Mouse (Mus musculus): ENCODE results near the gene Gm21293. TPM values are rescaled to one million over a fixed set of nuclear protein-coding genes. Genes with fewer than 3 reads are reported as not detected.
"Not testable (repeated sequence)": the region's sequence is repeated elsewhere in the genome, so short reads cannot be mapped to it uniquely, and the experiment has no call there.

Gene Gm21293
- polyA plus RNA-seq (2016; fragmentation: Nextera tagmentation; extraction: Ambion mirVana): not detected in 2 replicates

DNA sequence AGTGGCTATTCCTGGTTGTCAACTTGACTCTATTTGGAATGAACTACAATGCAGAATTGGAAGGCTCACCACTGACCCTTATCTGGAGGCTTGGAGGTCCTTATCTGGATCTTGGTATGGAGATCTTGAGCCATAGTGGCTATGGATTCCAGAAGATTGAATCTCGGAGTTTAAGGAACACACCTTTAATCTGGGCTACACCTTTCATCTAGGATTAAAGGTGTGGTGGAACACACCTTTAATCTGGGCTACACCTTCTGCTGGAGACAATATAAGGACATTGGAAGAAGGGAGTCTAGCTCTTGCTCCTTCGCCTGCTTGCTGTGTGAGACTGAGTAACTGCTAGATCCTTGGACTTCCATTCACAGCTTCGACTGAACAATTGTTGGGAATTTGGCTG lies at the start of gene Gm21293:
TSS of gene Gm21293 (plus strand) at position 301 of the 400 bp plus-strand sequence.
- not testable (repeated sequence) for H3K4me3 ChIP-seq; H3K36me3 ChIP-seq (replicated peaks); H3K27ac ChIP-seq; H3K27me3 ChIP-seq (ENCODE audit: poor library complexity, severe bottlenecking); H3K9me3 ChIP-seq; DNase-seq (ENCODE audit: extremely low spot score, low spot score); H3K4me1 ChIP-seq
- no CpG with 5 or more reads among the region's 3 CpGs for WGBS

DNA sequence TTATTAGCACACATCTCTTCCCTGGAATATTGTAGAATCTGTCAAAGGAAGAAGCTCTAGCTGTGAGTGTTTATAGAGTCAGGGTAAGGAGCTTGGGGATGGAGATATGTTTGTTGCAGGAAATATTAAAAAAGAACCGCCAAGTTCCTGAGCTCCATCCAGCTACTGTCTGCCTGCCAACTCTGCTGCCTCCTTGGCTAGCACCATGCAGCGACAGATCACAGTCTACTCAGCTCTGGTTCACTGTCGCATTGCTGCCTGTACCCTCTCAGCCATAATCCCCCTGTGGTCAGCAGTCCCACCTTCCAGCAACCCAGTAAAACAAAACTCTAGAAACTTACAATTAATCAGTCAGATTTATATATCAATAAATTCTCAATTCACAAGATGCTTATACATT lies 32.7 kb upstream of the Gm21293 start:
- Histone ChIP-seq H3K4me3 (no peak overlapping the region), H3K27me3 (ENCODE audit: poor library complexity, severe bottlenecking) (no peaks in the 10 kb centered on the region), H3K9me3 (no peaks in the 10 kb centered on the region), H3K36me3 (replicated peaks) (no peaks in the 10 kb centered on the region), H3K4me1 (no peaks in the 10 kb centered on the region), H3K27ac (no peak overlapping the region)
- DNase-seq (ENCODE audit: extremely low spot score, low spot score): no peak
- WGBS: 86% methylated on average over 3 of the region's 3 CpGs

DNA sequence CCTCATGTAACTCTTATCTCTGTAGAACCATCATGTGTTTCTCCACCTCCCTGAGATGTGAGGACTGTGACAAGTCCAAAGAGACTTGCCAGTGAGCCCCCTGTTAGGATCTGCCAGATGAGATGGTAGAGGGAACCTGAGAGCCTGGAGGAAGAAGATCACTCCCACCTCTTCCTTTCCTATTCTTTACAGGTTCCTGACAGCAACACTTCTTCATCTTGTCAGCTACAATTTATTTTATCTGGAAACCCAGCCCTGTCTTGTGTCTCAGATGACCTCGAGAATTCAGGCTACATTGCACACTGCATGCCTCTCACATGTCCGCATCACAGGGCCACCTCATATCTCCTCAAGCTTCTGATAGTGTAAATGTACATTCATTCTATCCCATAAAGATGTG lies 24.5 kb upstream of the Gm21293 start:
- no peaks in the 10 kb centered on the region for H3K27me3 ChIP-seq (ENCODE audit: poor library complexity, severe bottlenecking)
- no peaks in the 10 kb centered on the region for H3K36me3 ChIP-seq (replicated peaks)
- no peaks in the 10 kb centered on the region for H3K9me3 ChIP-seq
- no peaks in the 10 kb centered on the region for H3K4me1 ChIP-seq
- no peak for DNase-seq (ENCODE audit: extremely low spot score, low spot score)
- no peak overlapping the region for H3K4me3 ChIP-seq
- H3K27ac ChIP-seq: no peak overlapping the region
- 85% methylated on average over 2 of the region's 2 CpGs for WGBS

DNA sequence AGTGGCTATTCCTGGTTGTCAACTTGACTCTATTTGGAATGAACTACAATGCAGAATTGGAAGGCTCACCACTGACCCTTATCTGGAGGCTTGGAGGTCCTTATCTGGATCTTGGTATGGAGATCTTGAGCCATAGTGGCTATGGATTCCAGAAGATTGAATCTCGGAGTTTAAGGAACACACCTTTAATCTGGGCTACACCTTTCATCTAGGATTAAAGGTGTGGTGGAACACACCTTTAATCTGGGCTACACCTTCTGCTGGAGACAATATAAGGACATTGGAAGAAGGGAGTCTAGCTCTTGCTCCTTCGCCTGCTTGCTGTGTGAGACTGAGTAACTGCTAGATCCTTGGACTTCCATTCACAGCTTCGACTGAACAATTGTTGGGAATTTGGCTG lies 8.4 kb downstream of the Gm21293 start, which contains the start of gene Gm6763:
TSS of gene Gm6763 (plus strand) at position 301 of the 400 bp plus-strand sequence.
- not testable (repeated sequence) for H3K27me3 ChIP-seq (ENCODE audit: poor library complexity, severe bottlenecking); H3K4me1 ChIP-seq; DNase-seq (ENCODE audit: extremely low spot score, low spot score); H3K4me3 ChIP-seq; H3K36me3 ChIP-seq (replicated peaks); H3K9me3 ChIP-seq; H3K27ac ChIP-seq
- WGBS: no CpG with 5 or more reads among the region's 3 CpGs

DNA sequence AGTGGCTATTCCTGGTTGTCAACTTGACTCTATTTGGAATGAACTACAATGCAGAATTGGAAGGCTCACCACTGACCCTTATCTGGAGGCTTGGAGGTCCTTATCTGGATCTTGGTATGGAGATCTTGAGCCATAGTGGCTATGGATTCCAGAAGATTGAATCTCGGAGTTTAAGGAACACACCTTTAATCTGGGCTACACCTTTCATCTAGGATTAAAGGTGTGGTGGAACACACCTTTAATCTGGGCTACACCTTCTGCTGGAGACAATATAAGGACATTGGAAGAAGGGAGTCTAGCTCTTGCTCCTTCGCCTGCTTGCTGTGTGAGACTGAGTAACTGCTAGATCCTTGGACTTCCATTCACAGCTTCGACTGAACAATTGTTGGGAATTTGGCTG lies 16.9 kb downstream of the Gm21293 start, which contains the start of gene Gm8764:
TSS of gene Gm8764 (plus strand) at position 301 of the 400 bp plus-strand sequence.
- not testable (repeated sequence) for H3K4me1 ChIP-seq; H3K36me3 ChIP-seq (replicated peaks); H3K27me3 ChIP-seq (ENCODE audit: poor library complexity, severe bottlenecking); H3K4me3 ChIP-seq; H3K27ac ChIP-seq; H3K9me3 ChIP-seq; DNase-seq (ENCODE audit: extremely low spot score, low spot score)
- no CpG with 5 or more reads among the region's 3 CpGs for WGBS

DNA sequence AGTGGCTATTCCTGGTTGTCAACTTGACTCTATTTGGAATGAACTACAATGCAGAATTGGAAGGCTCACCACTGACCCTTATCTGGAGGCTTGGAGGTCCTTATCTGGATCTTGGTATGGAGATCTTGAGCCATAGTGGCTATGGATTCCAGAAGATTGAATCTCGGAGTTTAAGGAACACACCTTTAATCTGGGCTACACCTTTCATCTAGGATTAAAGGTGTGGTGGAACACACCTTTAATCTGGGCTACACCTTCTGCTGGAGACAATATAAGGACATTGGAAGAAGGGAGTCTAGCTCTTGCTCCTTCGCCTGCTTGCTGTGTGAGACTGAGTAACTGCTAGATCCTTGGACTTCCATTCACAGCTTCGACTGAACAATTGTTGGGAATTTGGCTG lies 25.4 kb downstream of the Gm21293 start, which contains the start of gene Gm21304:
TSS of gene Gm21304 (plus strand) at position 301 of the 400 bp plus-strand sequence.
- not testable (repeated sequence) for H3K27me3 ChIP-seq (ENCODE audit: poor library complexity, severe bottlenecking); H3K27ac ChIP-seq; DNase-seq (ENCODE audit: extremely low spot score, low spot score); H3K4me1 ChIP-seq; H3K36me3 ChIP-seq (replicated peaks); H3K4me3 ChIP-seq; H3K9me3 ChIP-seq
- WGBS: no CpG with 5 or more reads among the region's 3 CpGs

DNA sequence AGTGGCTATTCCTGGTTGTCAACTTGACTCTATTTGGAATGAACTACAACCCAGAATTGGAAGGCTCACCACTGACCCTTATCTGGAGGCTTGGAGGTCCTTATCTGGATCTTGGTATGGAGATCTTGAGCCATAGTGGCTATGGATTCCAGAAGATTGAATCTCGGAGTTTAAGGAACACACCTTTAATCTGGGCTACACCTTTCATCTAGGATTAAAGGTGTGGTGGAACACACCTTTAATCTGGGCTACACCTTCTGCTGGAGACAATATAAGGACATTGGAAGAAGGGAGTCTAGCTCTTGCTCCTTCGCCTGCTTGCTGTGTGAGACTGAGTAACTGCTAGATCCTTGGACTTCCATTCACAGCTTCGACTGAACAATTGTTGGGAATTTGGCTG lies 33.9 kb downstream of the Gm21293 start, which contains the start of gene Gm21312:
TSS of gene Gm21312 (plus strand) at position 301 of the 400 bp plus-strand sequence.
- not testable (repeated sequence) for H3K4me1 ChIP-seq
- no CpG with 5 or more reads among the region's 3 CpGs for WGBS

DNA sequence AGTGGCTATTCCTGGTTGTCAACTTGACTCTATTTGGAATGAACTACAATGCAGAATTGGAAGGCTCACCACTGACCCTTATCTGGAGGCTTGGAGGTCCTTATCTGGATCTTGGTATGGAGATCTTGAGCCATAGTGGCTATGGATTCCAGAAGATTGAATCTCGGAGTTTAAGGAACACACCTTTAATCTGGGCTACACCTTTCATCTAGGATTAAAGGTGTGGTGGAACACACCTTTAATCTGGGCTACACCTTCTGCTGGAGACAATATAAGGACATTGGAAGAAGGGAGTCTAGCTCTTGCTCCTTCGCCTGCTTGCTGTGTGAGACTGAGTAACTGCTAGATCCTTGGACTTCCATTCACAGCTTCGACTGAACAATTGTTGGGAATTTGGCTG lies 42.4 kb downstream of the Gm21293 start, which contains the start of gene Gm20765:
TSS of gene Gm20765 (plus strand) at position 301 of the 400 bp plus-strand sequence.
- not testable (repeated sequence) for H3K9me3 ChIP-seq; H3K36me3 ChIP-seq (replicated peaks); H3K4me1 ChIP-seq; H3K27ac ChIP-seq; H3K27me3 ChIP-seq (ENCODE audit: poor library complexity, severe bottlenecking); DNase-seq (ENCODE audit: extremely low spot score, low spot score); H3K4me3 ChIP-seq
- WGBS: no CpG with 5 or more reads among the region's 3 CpGs

More for the DNA sequence above, 33.9 kb downstream of the Gm21293 start, which contains the start of gene Gm21312:
- H3K9me3 ChIP-seq; DNase-seq (ENCODE audit: extremely low spot score, low spot score); H3K4me3 ChIP-seq; H3K27ac ChIP-seq; H3K36me3 ChIP-seq (replicated peaks); H3K27me3 ChIP-seq (ENCODE audit: poor library complexity, severe bottlenecking): not testable (repeated sequence)

DNA sequence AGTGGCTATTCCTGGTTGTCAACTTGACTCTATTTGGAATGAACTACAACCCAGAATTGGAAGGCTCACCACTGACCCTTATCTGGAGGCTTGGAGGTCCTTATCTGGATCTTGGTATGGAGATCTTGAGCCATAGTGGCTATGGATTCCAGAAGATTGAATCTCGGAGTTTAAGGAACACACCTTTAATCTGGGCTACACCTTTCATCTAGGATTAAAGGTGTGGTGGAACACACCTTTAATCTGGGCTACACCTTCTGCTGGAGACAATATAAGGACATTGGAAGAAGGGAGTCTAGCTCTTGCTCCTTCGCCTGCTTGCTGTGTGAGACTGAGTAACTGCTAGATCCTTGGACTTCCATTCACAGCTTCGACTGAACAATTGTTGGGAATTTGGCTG lies 51.0 kb downstream of the Gm21293 start, which contains the start of gene Gm4340:
TSS of gene Gm4340 (plus strand) at position 301 of the 400 bp plus-strand sequence.
- H3K36me3 ChIP-seq (replicated peaks); H3K4me3 ChIP-seq; H3K9me3 ChIP-seq; H3K27me3 ChIP-seq (ENCODE audit: poor library complexity, severe bottlenecking); DNase-seq (ENCODE audit: extremely low spot score, low spot score); H3K27ac ChIP-seq; H3K4me1 ChIP-seq: not testable (repeated sequence)
- WGBS: no CpG with 5 or more reads among the region's 3 CpGs

Other genes starting within 250 kb of the Gm21293 start
- not detected in 2 replicates for gene Gm6763, start 8.5 kb downstream of the Gm21293 start, polyA plus RNA-seq (2016; fragmentation: Nextera tagmentation; extraction: Ambion mirVana)
- gene Gm8764, start 17.0 kb downstream of the Gm21293 start, polyA plus RNA-seq (2016; fragmentation: Nextera tagmentation; extraction: Ambion mirVana): not detected in 2 replicates
- not detected in 2 replicates for gene Gm21304, start 25.5 kb downstream of the Gm21293 start, polyA plus RNA-seq (2016; fragmentation: Nextera tagmentation; extraction: Ambion mirVana)
- not detected in 2 replicates for gene Gm21312, start 34.0 kb downstream of the Gm21293 start, polyA plus RNA-seq (2016; fragmentation: Nextera tagmentation; extraction: Ambion mirVana)
- gene Gm20765, start 42.5 kb downstream of the Gm21293 start, polyA plus RNA-seq (2016; fragmentation: Nextera tagmentation; extraction: Ambion mirVana): not detected in 2 replicates
- gene Gm4340, start 51.1 kb downstream of the Gm21293 start, polyA plus RNA-seq (2016; fragmentation: Nextera tagmentation; extraction: Ambion mirVana): not detected in 2 replicates